Comparison of ENCODE assay signal across 9 mouse cellular contexts in the genomic region with DNA sequence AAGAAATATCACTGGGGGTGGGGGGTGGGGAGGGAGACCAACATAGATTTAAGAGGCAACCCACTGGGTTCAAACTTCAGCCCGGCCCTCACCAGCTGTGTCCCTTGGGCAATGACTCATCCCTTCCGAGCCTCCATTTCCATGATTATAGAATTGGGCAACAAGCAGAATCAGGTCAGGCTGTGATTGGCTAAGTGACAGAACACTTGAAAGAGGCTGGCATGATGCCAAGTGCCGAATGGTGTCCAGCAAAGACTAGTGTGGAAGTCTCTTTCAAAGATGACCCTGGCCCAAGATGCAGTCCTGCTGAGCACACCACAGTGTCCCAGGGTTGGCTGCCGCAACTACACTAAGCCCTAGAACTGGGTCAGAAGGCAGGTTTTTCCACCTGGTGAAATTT. TPM values are rescaled to one million over a fixed set of nuclear protein-coding genes. Genes with fewer than 3 reads are reported as not detected.
DNase-seq lines count a peak whose midpoint lies in the region; ATAC-seq lines count a peak whose summit lies in the region.
"Had no signal": no experiment of that assay in that cellular context is flagged by ENCODE, and none has a peak within 500 bp of the region (broad histone marks: within the 10 kb centered on the region; RNA-seq: fewer than 3 reads in every experiment).

No protein-coding gene starts in this region.

- DNase-seq in kidney, adult 9 months: peak; percentile 54
- peak; percentile 91 for DNase-seq in adrenal gland, adult 2 months
- DNase-seq in fat pad, adult 2 months (ENCODE audit: extremely low read depth, low read depth, low spot score): peak; percentile 69
- DNase-seq in heart, postnatal 25 days (ENCODE audit: low spot score): peak; percentile 44
- DNase-seq in lung, postnatal 10 days: peak; percentile 89
- DNase-seq in embryo, embryonic 10.5 days (ENCODE audit: low spot score): no peak
- no peak for DNase-seq in hindbrain, embryonic 10.5 days (ENCODE audit: low spot score)

- 56% methylated on average over 4 of the region's 4 CpGs for WGBS in kidney, embryonic 16.5 days
- 83% methylated on average over 4 of the region's 4 CpGs for WGBS in hindbrain, embryonic 10.5 days

- no peak overlapping the region for H3K4me3 ChIP-seq in kidney, embryonic 16.5 days (ENCODE audit: low read length)
- H3K4me3 ChIP-seq in hindbrain, embryonic 10.5 days: no peak overlapping the region
- H3K4me3 ChIP-seq: neural tube, embryonic 12.5 days had no signal

- ATAC-seq in kidney, embryonic 16.5 days (ENCODE audit: low FRiP score, low TSS enrichment): no peak

- no peaks in the 10 kb centered on the region for H3K36me3 ChIP-seq in kidney, embryonic 16.5 days (ENCODE audit: insufficient read depth, low read length)
- H3K36me3 ChIP-seq in hindbrain, embryonic 10.5 days: no peaks in the 10 kb centered on the region
- H3K36me3 ChIP-seq: neural tube, embryonic 12.5 days had no signal

- no peaks in the 10 kb centered on the region for H3K9me3 ChIP-seq in kidney, embryonic 16.5 days (ENCODE audit: low read length)
- H3K9me3 ChIP-seq in hindbrain, embryonic 10.5 days: no peaks in the 10 kb centered on the region
- H3K9me3 ChIP-seq: neural tube, embryonic 12.5 days had no signal

- H3K27me3 ChIP-seq in kidney, embryonic 16.5 days (ENCODE audit: insufficient read depth, low read length): no peaks in the 10 kb centered on the region
- no peaks in the 10 kb centered on the region for H3K27me3 ChIP-seq in hindbrain, embryonic 10.5 days (ENCODE audit: insufficient read depth, poor library complexity, severe bottlenecking)
- H3K27me3 ChIP-seq: neural tube, embryonic 12.5 days had no signal

- no peak overlapping the region for H3K27ac ChIP-seq in kidney, embryonic 16.5 days (ENCODE audit: low read length)
- H3K27ac ChIP-seq in hindbrain, embryonic 10.5 days: no peak overlapping the region
- H3K27ac ChIP-seq: neural tube, embryonic 12.5 days had no signal

- H3K9ac ChIP-seq in kidney, embryonic 16.5 days (replicated peaks; ENCODE audit: low read length): no peak overlapping the region
- H3K9ac ChIP-seq: neural tube, embryonic 12.5 days had no signal

- H3K4me1 ChIP-seq in kidney, embryonic 16.5 days (ENCODE audit: insufficient read depth, low read length): peaks cover 4% of the 10 kb centered on the region
- 0 out of 2 replicates have a peak, but pooled peaks cover 4% of the 10 kb centered on the region for H3K4me1 ChIP-seq in hindbrain, embryonic 10.5 days (replicated peaks)
- H3K4me1 ChIP-seq: neural tube, embryonic 12.5 days had no signal

- H3K4me2 ChIP-seq in kidney, embryonic 16.5 days (replicated peaks; ENCODE audit: low read depth, low read length): no peak overlapping the region
- H3K4me2 ChIP-seq: neural tube, embryonic 12.5 days had no signal

- intact Hi-C loops in heart, postnatal 25 days (cut with DNase I): no loop called here

RNA-seq across cellular contexts. Expression of gene Prkag2, which starts 14.2 kb away (rescaled TPM):
- polyA plus RNA-seq in kidney, embryonic 16.5 days (2015; fragmentation: Nextera tagmentation; extraction: Ambion mirVana): 43.4 and 45.9 TPM in 2 replicates
- total RNA-seq in adrenal gland, adult 2 months (2021): 10 to 100 TPM; 36.0 to 48.0 TPM
- polyA plus RNA-seq in adrenal gland, adult 2 months (2012; rRNA removed): 10.0 and 10.6 TPM in 2 replicates
- 10 to 100 TPM; 29.7 to 36.6 TPM for total RNA-seq in heart, postnatal 25 days (2021)
- 43.7 and 46.3 TPM in 2 replicates for polyA plus RNA-seq in hindbrain, embryonic 10.5 days (2016; fragmentation: Nextera tagmentation; extraction: Ambion mirVana)

Comparison
In these comparisons a context has a peak if more than half of its experiments do, and no peak if none do; other contexts are left out.
1. DNase-seq: peak in kidney, adult 9 months (single experiment), adrenal gland, adult 2 months (single experiment), fat pad, adult 2 months (single experiment), heart, postnatal 25 days (single experiment) and lung, postnatal 10 days (single experiment); none in embryo, embryonic 10.5 days (single experiment) and hindbrain, embryonic 10.5 days (single experiment).